Mouse (Mus musculus) colon, adult 2 months (tissue): ENCODE measurements around the gene Hormad1. TPM values are rescaled to one million over a fixed set of nuclear protein-coding genes. Genes with fewer than 3 reads are reported as not detected.

ENCODE experiments used
- polyA plus RNA-seq: library from polyadenylated mRNA; depleted of rRNA; stranded (reverse); fragments of >200 nt; gene quantifications from 2 replicates; pipeline ENCODE4 v1.2.3, GENCODE M21; 2012; rRNA removed

Hormad1 gene
- polyA plus RNA-seq, result not detected in 2 replicates

DNA sequence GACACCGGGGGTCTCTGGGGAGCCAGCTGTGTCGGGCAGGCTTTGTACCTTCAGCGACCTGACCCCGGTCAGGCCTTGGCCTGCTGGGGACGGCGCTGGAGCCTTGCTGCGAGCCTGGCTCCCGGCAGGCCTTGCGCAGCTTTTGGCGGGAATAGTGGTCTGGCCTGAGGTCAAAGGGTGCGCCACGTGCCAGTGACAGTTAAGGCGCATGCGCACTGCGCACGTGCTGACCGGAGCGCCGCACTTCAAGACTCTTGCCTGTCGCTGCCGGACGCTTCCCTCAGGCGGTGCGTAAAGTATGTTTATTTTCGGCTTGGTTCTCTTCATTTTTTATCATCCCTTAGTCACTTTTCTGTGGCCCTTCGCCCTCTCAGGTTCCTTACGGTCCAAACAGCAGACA lies at the start of gene Hormad1:
Hormad1 (plus strand) TSS at position 241 of the 400 bp plus-strand sequence.

DNA sequence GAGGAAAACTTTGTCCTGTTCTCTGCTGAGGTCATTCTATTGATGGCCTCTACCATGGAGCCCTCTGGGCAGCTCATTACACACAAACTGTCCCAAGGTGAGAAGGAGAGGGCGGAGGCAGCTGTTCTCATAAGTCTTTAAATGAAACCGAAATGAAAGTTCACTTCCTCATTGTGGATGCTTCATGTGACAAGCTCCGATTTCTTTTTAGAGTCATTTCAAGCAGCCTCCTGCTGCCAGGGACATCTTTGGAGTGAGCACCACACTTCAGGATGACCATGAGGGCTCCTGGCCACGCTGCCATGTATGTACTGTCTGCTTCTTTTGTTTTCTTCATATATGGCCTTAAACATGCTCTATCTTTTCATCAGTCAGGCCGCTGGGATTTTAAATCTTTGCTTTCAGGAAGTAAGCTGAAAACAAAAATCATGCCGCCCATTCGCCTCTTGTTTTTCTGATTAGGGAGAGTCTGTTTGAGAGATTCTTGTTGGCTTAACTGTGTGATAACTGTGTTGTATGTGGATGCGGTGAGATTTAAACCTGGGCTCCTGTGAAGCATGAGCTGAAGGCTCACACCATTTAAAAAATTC lies 32.8 kb upstream of the Hormad1 start, which contains the start of gene Ctss:
Ctss (plus strand) TSS at position 165 of the 590 bp plus-strand sequence.

DNA sequence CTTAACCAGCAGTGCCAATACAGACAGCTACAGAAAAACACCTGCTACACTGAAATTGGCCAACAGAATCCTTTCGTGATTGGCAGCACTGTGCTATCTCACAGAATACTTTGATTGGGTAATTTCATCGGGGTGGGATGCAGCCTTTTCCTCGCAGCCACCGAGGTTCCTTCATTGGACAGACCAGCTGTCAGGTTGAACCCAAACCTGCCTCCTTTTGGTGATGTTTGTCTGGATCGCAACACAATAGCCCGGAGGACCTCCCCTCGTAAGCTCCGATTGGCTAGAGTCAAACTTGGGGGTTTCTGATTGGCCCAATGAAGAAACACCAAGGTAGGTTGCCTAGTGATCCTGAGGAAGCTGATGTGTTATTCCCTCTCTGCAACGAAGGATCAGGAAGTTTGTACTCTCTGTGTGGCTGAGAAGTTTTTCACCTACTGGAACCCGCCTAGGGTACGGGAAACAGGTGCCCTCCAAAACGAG lies 29.2 kb downstream of the Hormad1 start, which contains the start of gene Golph3l:
Golph3l (plus strand) TSS at position 331 of the 483 bp plus-strand sequence.

DNA sequence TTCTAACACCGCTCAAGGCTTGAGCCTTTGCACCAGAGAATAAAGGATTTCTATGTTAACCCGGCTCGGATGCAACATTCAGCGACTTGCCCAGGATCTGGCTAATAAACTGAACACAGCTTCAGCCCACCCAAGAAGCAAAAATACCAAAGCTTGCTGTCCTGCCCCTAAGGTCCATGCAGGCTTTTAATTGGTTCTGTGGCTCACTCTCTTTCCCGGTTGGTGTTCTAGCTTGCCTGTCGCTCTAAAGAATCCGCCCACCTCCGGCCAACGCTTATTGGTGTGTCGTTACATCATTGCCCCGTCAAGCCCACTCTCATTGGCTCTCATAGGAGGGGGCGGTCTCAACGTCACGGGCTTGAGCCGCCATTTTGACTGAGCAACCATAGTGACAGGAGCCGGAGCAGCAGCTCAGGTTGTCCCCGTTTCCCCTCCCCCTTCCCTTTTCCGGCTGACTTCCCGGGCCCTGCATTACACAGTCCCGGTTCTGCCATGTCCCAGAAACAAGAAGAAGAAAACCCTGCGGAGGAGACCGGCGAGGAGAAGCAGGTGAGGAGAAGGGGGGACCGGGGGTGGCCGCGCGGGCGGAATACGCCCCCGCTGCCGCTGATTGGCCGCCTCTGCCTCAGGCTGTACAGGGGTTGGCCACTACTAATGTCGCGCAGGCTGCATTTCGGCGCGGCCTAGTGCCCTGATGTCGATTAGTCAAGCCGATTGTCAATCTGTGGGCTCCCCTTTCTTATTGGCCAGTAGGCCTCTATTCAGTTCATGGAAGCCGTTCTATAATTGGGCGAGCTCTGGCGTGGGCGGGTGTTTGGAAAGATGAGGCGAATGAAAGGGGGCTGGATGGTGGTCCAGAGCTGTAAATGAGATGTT lies 65.4 kb downstream of the Hormad1 start, which contains the start of gene Ensa:
Ensa (plus strand) TSS at position 366 of the 876 bp plus-strand sequence.

Other genes starting within 250 kb of the Hormad1 start
- gene Cers2, start 244.9 kb upstream of the Hormad1 start, polyA plus RNA-seq, result 47.5 and 48.1 TPM in 2 replicates
- gene Setdb1, start 202.5 kb upstream of the Hormad1 start, polyA plus RNA-seq, result 8.3 and 8.7 TPM in 2 replicates
- gene 4930558C23Rik, start 156.8 kb upstream of the Hormad1 start, polyA plus RNA-seq, result not detected in 2 replicates
- 26.7 and 27.6 TPM in 2 replicates for gene Arnt, start 125.3 kb upstream of the Hormad1 start, polyA plus RNA-seq
- gene Ctsk, start 60.4 kb upstream of the Hormad1 start, polyA plus RNA-seq, result 2.6 and 3.4 TPM in 2 replicates
- gene Ctss, start 32.9 kb upstream of the Hormad1 start, polyA plus RNA-seq, result 59.5 and 69.0 TPM in 2 replicates
- gene Golph3l, start 29.3 kb downstream of the Hormad1 start, polyA plus RNA-seq, result 23.7 and 40.0 TPM in 2 replicates
- gene Ensa, start 65.3 kb downstream of the Hormad1 start, polyA plus RNA-seq, result 9.9 and 10.9 TPM in 2 replicates
- 300 and 386 TPM in 2 replicates for gene Mcl1, start 99.1 kb downstream of the Hormad1 start, polyA plus RNA-seq
- 27.3 and 37.6 TPM in 2 replicates for gene Adamtsl4, start 128.2 kb downstream of the Hormad1 start, polyA plus RNA-seq
- gene Ecm1, start 179.9 kb downstream of the Hormad1 start, polyA plus RNA-seq, result 332 and 406 TPM in 2 replicates
- 24.9 and 25.4 TPM in 2 replicates for gene Tars2, start 200.5 kb downstream of the Hormad1 start, polyA plus RNA-seq